Mouse (Mus musculus) embryonic facial prominence, embryonic 13.5 days (tissue): ENCODE measurements at regions not wholly inside any gene's neighbourhood (a gene's known extent, or its start where the extent isn't known, plus 50 kb on each side); places are given as distances from the start of the nearest gene placed in this dataset.
"Not testable (repeated sequence)": the region's sequence is repeated elsewhere in the genome, so short reads cannot be mapped to it uniquely, and the experiment has no call there.

ENCODE experiments used
- ATAC-seq: fragments of 200-750 bp; cut with Nextera tagmentation; 2 replicates; pipeline ENCODE4 v1.8.0; 2017; ENCODE audit warnings: low read depth; ENCODE audit not compliant: insufficient number of reproducible peaks, insufficient read depth, low FRiP score, low TSS enrichment
- H3K27ac ChIP-seq: fragments of 300-500 bp; sonication (generic); 2 replicates; pipeline ENCODE4 v1.5.1; 2015; ENCODE audit warnings: moderate library complexity, mild to moderate bottlenecking, inconsistent platforms
- H3K27me3 ChIP-seq: fragments of 300-500 bp; sonication (generic); 2 replicates; pipeline ENCODE4 v1.6.1; 2015; ENCODE audit warnings: mild to moderate bottlenecking, inconsistent platforms
- H3K36me3 ChIP-seq: fragments of 300-500 bp; sonication (generic); 2 replicates; pipeline ENCODE4 v1.6.1; 2015; ENCODE audit warnings: mild to moderate bottlenecking, inconsistent platforms
- H3K4me1 ChIP-seq: fragments of 300-500 bp; sonication (generic); 2 replicates; pipeline ENCODE4 v1.6.1; 2015; ENCODE audit warnings: inconsistent platforms
- H3K4me2 ChIP-seq: fragments of 300-500 bp; sonication (generic); 2 replicates; pipeline ENCODE4 v1.6.1; 2015; ENCODE audit warnings: moderate library complexity, mild to moderate bottlenecking, inconsistent platforms
- H3K4me3 ChIP-seq: fragments of 300-500 bp; sonication (generic); 2 replicates; pipeline ENCODE4 v1.5.1; 2015; ENCODE audit warnings: mild to moderate bottlenecking, inconsistent platforms
- H3K9ac ChIP-seq: fragments of 300-500 bp; sonication (generic); 2 replicates; pipeline ENCODE4 v1.6.1; 2015; ENCODE audit warnings: mild to moderate bottlenecking, inconsistent platforms
- H3K9me3 ChIP-seq: fragments of 300-500 bp; sonication (generic); 2 replicates; pipeline ENCODE4 v1.6.1; 2016; ENCODE audit warnings: inconsistent platforms
- WGBS: fragments of 180-500 bp; shearing (Covaris S2); methylation state at CpG from one replicate; pipeline ENCODE4 v1.1.7; 2015; ENCODE audit warnings: mixed read lengths; 5-methylcytosine and 5-hydroxymethylcytosine counted together

GRCm38 (mm10) chr14:52991328-52991665 lies 495.7 kb upstream of the Olfr1507 start:
- H3K9me3 ChIP-seq, H3K27me3 ChIP-seq, H3K27ac ChIP-seq, H3K4me1 ChIP-seq, H3K4me3 ChIP-seq, ATAC-seq, H3K4me2 ChIP-seq, H3K36me3 ChIP-seq, H3K9ac ChIP-seq: not testable (repeated sequence)
- no CpG with 5 or more reads among the region's 3 CpGs for WGBS

GRCm38 (mm10) chr14:52990569-52991327 lies 495.2 kb upstream of the Olfr1507 start:
- H3K4me2 ChIP-seq = not testable (repeated sequence)

GRCm38 (mm10) chr14:52989940-52990339 lies 494.4 kb upstream of the Olfr1507 start:
- H3K9me3 ChIP-seq, H3K4me1 ChIP-seq, H3K27me3 ChIP-seq, H3K4me3 ChIP-seq, H3K36me3 ChIP-seq, ATAC-seq, H3K9ac ChIP-seq, H3K27ac ChIP-seq, H3K4me2 ChIP-seq: not testable (repeated sequence)
- WGBS = 64% methylated on average over 1 of the region's 1 CpGs

More at GRCm38 (mm10) chr14:52990569-52991327, 495.2 kb upstream of the Olfr1507 start:
- not testable (repeated sequence) for H3K27ac ChIP-seq, H3K27me3 ChIP-seq, H3K9me3 ChIP-seq, H3K9ac ChIP-seq, H3K36me3 ChIP-seq, H3K4me3 ChIP-seq, H3K4me1 ChIP-seq, ATAC-seq
- no CpG with 5 or more reads among the region's 12 CpGs for WGBS

DNA sequence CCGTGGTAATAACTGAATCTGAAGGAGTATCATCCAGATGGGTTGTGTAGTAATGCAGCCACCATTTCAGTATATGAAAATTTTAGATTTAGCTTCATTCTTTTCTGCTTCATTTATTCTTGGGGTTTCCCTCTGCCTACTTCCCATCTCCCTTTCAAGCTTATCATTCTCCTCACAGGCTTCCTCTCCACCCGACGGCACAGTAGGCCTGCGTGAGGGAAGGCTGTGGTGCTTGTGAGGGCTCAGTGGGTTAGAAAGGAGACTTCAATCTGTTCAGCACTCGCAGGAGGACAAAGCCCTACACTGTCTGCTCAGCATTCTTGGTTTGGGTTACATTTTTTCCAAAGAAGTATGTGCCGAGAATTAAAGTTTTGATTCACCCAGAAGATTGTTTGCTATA lies 493.0 kb upstream of the Olfr1507 start:
- not testable (repeated sequence) for H3K4me2 ChIP-seq, H3K27ac ChIP-seq, H3K4me1 ChIP-seq, H3K4me3 ChIP-seq, H3K36me3 ChIP-seq, ATAC-seq, H3K9me3 ChIP-seq, H3K9ac ChIP-seq, H3K27me3 ChIP-seq
- no CpG with 5 or more reads among the region's 6 CpGs for WGBS

- WGBS = no CpG with 5 or more reads among the region's 12 CpGs
- H3K9me3 ChIP-seq, ATAC-seq, H3K4me3 ChIP-seq, H3K27me3 ChIP-seq, H3K4me1 ChIP-seq, H3K4me2 ChIP-seq, H3K27ac ChIP-seq, H3K9ac ChIP-seq, H3K36me3 ChIP-seq: not testable (repeated sequence)
Measured at GRCm38 (mm10) chr14:52972207-52973003, 476.9 kb upstream of the Olfr1507 start.

DNA sequence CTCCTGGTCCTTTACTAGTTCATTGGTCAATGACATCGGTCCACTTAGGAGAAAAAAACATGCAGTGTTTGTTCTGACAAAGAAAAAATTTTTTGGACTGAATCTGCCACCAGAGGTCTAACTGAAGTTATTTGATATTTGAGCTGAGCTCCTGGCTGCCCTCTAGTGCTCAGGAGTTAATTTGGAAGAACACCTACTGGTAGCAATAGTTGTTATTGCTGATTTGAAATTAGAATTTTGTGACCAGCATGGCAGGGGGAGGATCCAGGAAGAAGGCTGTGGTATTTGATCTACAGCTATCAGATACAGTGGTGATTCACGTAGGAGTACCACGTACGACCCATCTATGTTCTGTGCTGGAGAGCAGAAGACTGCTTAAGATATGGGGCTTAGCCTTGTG lies 466.6 kb upstream of the Olfr1507 start:
- not testable (repeated sequence) for H3K4me1 ChIP-seq, H3K9me3 ChIP-seq, H3K36me3 ChIP-seq, ATAC-seq, H3K9ac ChIP-seq, H3K4me3 ChIP-seq, H3K27ac ChIP-seq, H3K4me2 ChIP-seq, H3K27me3 ChIP-seq
- WGBS = 91% methylated on average over 3 of the region's 4 CpGs

DNA sequence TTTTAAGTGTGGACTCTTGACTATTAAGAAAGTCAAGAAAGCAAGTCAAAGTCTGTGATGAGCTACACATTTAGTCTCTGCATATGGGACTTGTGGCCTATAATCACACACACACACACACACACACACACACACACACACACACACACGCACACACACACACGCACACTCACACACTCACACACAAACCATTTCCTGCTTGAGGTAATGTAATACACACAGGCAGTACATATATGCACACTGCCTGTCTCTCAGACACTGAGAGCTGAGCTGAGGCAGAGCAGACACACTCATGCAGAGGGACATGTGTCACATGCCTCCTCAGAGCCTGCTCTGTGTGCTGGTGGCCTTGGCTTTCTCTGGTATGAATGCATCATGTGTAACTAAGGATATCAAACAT lies 461.0 kb upstream of the Olfr1507 start:
- not testable (repeated sequence) for H3K4me1 ChIP-seq, H3K4me2 ChIP-seq, H3K4me3 ChIP-seq, H3K27ac ChIP-seq, H3K36me3 ChIP-seq, H3K9me3 ChIP-seq, H3K9ac ChIP-seq, ATAC-seq, H3K27me3 ChIP-seq
- WGBS = no CpG with 5 or more reads among the region's 2 CpGs

GRCm38 (mm10) chr14:52944925-52945324 lies 449.4 kb upstream of the Olfr1507 start:
- H3K9ac ChIP-seq, ATAC-seq, H3K27me3 ChIP-seq, H3K27ac ChIP-seq, H3K36me3 ChIP-seq, H3K4me1 ChIP-seq, H3K4me2 ChIP-seq, H3K9me3 ChIP-seq, H3K4me3 ChIP-seq: not testable (repeated sequence)
- WGBS = no CpG with 5 or more reads among the region's 3 CpGs

GRCm38 (mm10) chr14:52942438-52942837 lies 446.9 kb upstream of the Olfr1507 start:
- ATAC-seq, H3K9me3 ChIP-seq, H3K9ac ChIP-seq: not testable (repeated sequence)

DNA sequence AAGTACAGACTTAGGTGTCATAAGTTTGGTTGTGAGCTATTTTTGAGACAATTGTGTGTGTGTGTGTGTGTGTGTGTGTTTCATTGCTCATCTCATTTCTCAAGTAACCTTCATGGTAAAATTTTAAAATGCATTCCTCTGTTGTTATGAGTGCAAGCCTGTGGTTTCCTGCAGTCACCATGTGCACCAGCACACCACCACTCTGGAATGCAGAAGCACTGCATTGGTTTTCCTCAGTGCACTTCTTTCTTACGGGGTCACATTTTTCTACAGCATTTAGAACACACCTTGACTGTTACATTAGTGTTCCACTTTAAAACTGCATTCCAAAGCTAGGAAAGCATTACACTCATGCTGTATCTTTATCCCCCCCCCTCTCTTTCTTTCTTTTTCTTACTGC lies 446.2 kb upstream of the Olfr1507 start:
- ATAC-seq, H3K9me3 ChIP-seq, H3K4me3 ChIP-seq, H3K4me1 ChIP-seq, H3K9ac ChIP-seq, H3K36me3 ChIP-seq, H3K4me2 ChIP-seq, H3K27ac ChIP-seq, H3K27me3 ChIP-seq: not testable (repeated sequence)
- WGBS = no CpG with 5 or more reads among the region's 1 CpGs

More at GRCm38 (mm10) chr14:52942438-52942837, 446.9 kb upstream of the Olfr1507 start:
- not testable (repeated sequence) for H3K27me3 ChIP-seq, H3K4me3 ChIP-seq, H3K27ac ChIP-seq, H3K4me2 ChIP-seq, H3K36me3 ChIP-seq, H3K4me1 ChIP-seq

DNA sequence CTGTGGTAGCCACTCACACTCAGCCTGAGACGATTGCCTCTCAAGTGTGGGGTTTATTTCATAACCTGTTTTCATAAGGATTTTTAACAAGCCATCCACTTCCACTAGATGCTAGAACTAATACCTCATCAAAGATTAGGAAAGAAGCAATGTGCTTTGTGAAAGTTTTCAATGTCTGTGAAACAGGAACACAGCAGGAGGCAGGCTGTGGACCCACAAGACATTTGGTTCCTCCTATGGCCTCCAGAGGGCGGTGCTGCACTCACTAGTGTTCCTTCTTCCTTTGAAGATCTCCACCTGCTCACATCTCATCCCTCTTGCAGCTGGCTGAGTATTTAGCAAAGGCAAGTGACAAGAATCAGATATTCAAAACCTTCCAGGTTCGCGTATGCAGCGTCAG lies 424.6 kb upstream of the Olfr1507 start:
- H3K4me1 ChIP-seq, H3K36me3 ChIP-seq, H3K9ac ChIP-seq, H3K4me2 ChIP-seq, H3K9me3 ChIP-seq, H3K27me3 ChIP-seq, H3K4me3 ChIP-seq, ATAC-seq, H3K27ac ChIP-seq: not testable (repeated sequence)
- no CpG with 5 or more reads among the region's 5 CpGs for WGBS

- H3K9me3 ChIP-seq, H3K9ac ChIP-seq, H3K27ac ChIP-seq, H3K4me2 ChIP-seq, H3K4me1 ChIP-seq, H3K27me3 ChIP-seq, ATAC-seq, H3K4me3 ChIP-seq, H3K36me3 ChIP-seq: not testable (repeated sequence)
- WGBS = no CpG with 5 or more reads among the region's 1 CpGs
Measured at GRCm38 (mm10) chr14:52913814-52914213, 418.3 kb upstream of the Olfr1507 start.
